Mouse (Mus musculus): Measurements from ENCODE around the gene Gm14325. TPM values are rescaled to one million over a fixed set of nuclear protein-coding genes. Genes with fewer than 3 reads are reported as not detected.

Gene Gm14325
- total and polyA plus RNA-seq, 2 experiments from 2014 or later = 35.7 to 144 TPM

Other genes starting within 250 kb of the Gm14325 start
- 4.4 and 8.2 TPM in 2 replicates for gene Gm14322, start 81.0 kb downstream of the Gm14325 start, total RNA-seq (2014; rRNA removed)
- 5.0 and 5.5 TPM in 2 replicates for gene Gm14322, start 81.0 kb downstream of the Gm14325 start, polyA plus RNA-seq (2015; fragmentation: Nextera tagmentation; extraction: Ambion mirVana)
- 2.2 and 3.0 TPM in 2 replicates for gene Gm14327, start 56.8 kb upstream of the Gm14325 start, total RNA-seq (2014; rRNA removed)
- gene Gm14327, start 56.8 kb upstream of the Gm14325 start, polyA plus RNA-seq (2015; fragmentation: Nextera tagmentation; extraction: Ambion mirVana) = 3.8 and 4.9 TPM in 2 replicates
- not detected in 2 replicates for gene Zfp972, start 85.3 kb upstream of the Gm14325 start, total RNA-seq (2014; rRNA removed)
- 0.30 TPM in 1 of 2 replicates, not detected in the other for gene Zfp972, start 85.3 kb upstream of the Gm14325 start, polyA plus RNA-seq (2015; fragmentation: Nextera tagmentation; extraction: Ambion mirVana)
- 16.8 and 20.2 TPM in 2 replicates for gene Gm14326, start 117.0 kb upstream of the Gm14325 start, total RNA-seq (2014; rRNA removed)
- 17.8 and 18.2 TPM in 2 replicates for gene Gm14326, start 117.0 kb upstream of the Gm14325 start, polyA plus RNA-seq (2015; fragmentation: Nextera tagmentation; extraction: Ambion mirVana)
- gene Zfp971, start 182.9 kb upstream of the Gm14325 start, total RNA-seq (2014; rRNA removed) = 10.0 and 12.8 TPM in 2 replicates
- gene Zfp971, start 182.9 kb upstream of the Gm14325 start, polyA plus RNA-seq (2015; fragmentation: Nextera tagmentation; extraction: Ambion mirVana) = 9.4 and 10.8 TPM in 2 replicates
- 12.6 and 16.0 TPM in 2 replicates for gene Zfp931, start 238.1 kb upstream of the Gm14325 start, total RNA-seq (2014; rRNA removed)
- gene Zfp931, start 238.1 kb upstream of the Gm14325 start, polyA plus RNA-seq (2015; fragmentation: Nextera tagmentation; extraction: Ambion mirVana) = 10.9 and 13.1 TPM in 2 replicates